Mouse (Mus musculus) kidney, embryonic 15.5 days (tissue): ENCODE measurements at regions not wholly inside any gene's neighbourhood (a gene's known extent, or its start where the extent isn't known, plus 50 kb on each side); places are given as distances from the start of the nearest gene placed in this dataset.

ENCODE experiments used
- ATAC-seq: fragments of 200-750 bp; cut with Nextera tagmentation; replicated peaks from 2 replicates; pipeline ENCODE4 v1.8.0; 2017; ENCODE audit warnings: moderate TSS enrichment; ENCODE audit not compliant: low FRiP score
- H3K27ac ChIP-seq: fragments of 300-500 bp; sonication (generic); 2 replicates; pipeline ENCODE4 v1.5.1; 2015; ENCODE audit warnings: mild to moderate bottlenecking, inconsistent platforms
- H3K27me3 ChIP-seq: fragments of 300-500 bp; sonication (generic); 2 replicates; pipeline ENCODE4 v1.6.1; 2015; ENCODE audit warnings: inconsistent platforms
- H3K36me3 ChIP-seq: fragments of 300-500 bp; sonication (generic); 2 replicates; pipeline ENCODE4 v1.6.1; 2015; ENCODE audit warnings: inconsistent platforms
- H3K4me1 ChIP-seq: fragments of 300-500 bp; sonication (generic); 2 replicates; pipeline ENCODE4 v1.6.1; 2015; ENCODE audit warnings: inconsistent platforms
- H3K4me2 ChIP-seq: fragments of 300-500 bp; sonication (generic); 2 replicates; pipeline ENCODE4 v1.6.1; 2015; ENCODE audit warnings: moderate library complexity, mild to moderate bottlenecking, inconsistent platforms
- H3K4me3 ChIP-seq: fragments of 300-500 bp; sonication (generic); replicated peaks from 2 replicates; pipeline ENCODE4 v1.5.1; 2015; ENCODE audit warnings: mild to moderate bottlenecking, inconsistent platforms
- H3K9ac ChIP-seq: fragments of 300-500 bp; sonication (generic); 2 replicates; pipeline ENCODE4 v1.6.1; 2015; ENCODE audit warnings: mild to moderate bottlenecking, inconsistent platforms
- H3K9me3 ChIP-seq: fragments of 300-500 bp; sonication (generic); replicated peaks from 2 replicates; pipeline ENCODE4 v1.6.1; 2016; ENCODE audit warnings: inconsistent platforms
- WGBS: fragments of 180-500 bp; shearing (Covaris S2); methylation state at CpG from one replicate; pipeline ENCODE4 v1.1.7; 2015; ENCODE audit warnings: mixed read lengths; 5-methylcytosine and 5-hydroxymethylcytosine counted together

GRCm38 (mm10) chr4:89082838-89083237, 54.1 kb upstream of the Mtap start:
- WGBS: 61% methylated on average over 3 of the region's 3 CpGs
- Histone ChIP-seq H3K27ac (no peak overlapping the region), H3K4me2 (no peak overlapping the region), H3K36me3 (no peaks in the 10 kb centered on the region), H3K4me1 (no peaks in the 10 kb centered on the region), H3K27me3 (no peaks in the 10 kb centered on the region), H3K9ac (no peak overlapping the region), H3K9me3 (no peaks in the 10 kb centered on the region), H3K4me3 (no peak overlapping the region)
- no peak for ATAC-seq

- Histone ChIP-seq H3K9ac (no peak overlapping the region), H3K27me3 (no peaks in the 10 kb centered on the region), H3K27ac (no peak overlapping the region), H3K4me1 (no peaks in the 10 kb centered on the region), H3K9me3 (no peaks in the 10 kb centered on the region), H3K4me3 (no peak overlapping the region), H3K4me2 (no peak overlapping the region), H3K36me3 (no peaks in the 10 kb centered on the region)
- no peak for ATAC-seq
- WGBS: 87% methylated on average over 9 of the region's 9 CpGs
Measured at GRCm38 (mm10) chr4:89078485-89078884, 58.4 kb upstream of the Mtap start.

- no peak overlapping the region for H3K9ac ChIP-seq
- no peaks in the 10 kb centered on the region for H3K4me1 ChIP-seq
- H3K4me2 ChIP-seq: no peak overlapping the region
- H3K36me3 ChIP-seq: no peaks in the 10 kb centered on the region
- ATAC-seq: no peak
- H3K4me3 ChIP-seq: no peak overlapping the region
- WGBS: 55% methylated on average over 4 of the region's 4 CpGs
- H3K27me3 ChIP-seq: no peaks in the 10 kb centered on the region
- no peaks in the 10 kb centered on the region for H3K9me3 ChIP-seq
- H3K27ac ChIP-seq: no peak overlapping the region
Measured at GRCm38 (mm10) chr4:89074705-89075104, 62.2 kb upstream of the Mtap start.

- Histone ChIP-seq H3K27ac (no peak overlapping the region), H3K4me2 (no peak overlapping the region), H3K4me1 (no peaks in the 10 kb centered on the region), H3K36me3 (no peaks in the 10 kb centered on the region), H3K9ac (no peak overlapping the region), H3K9me3 (no peaks in the 10 kb centered on the region), H3K4me3 (no peak overlapping the region), H3K27me3 (no peaks in the 10 kb centered on the region)
- WGBS: 78% methylated on average over 2 of the region's 2 CpGs
- ATAC-seq: no peak
Measured at GRCm38 (mm10) chr4:89070430-89070829, 66.5 kb upstream of the Mtap start.

- H3K9ac ChIP-seq: no peak overlapping the region
- no peak for ATAC-seq
- no peaks in the 10 kb centered on the region for H3K27me3 ChIP-seq
- no peak overlapping the region for H3K27ac ChIP-seq
- H3K4me2 ChIP-seq: no peak overlapping the region
- no peak overlapping the region for H3K4me3 ChIP-seq
- H3K4me1 ChIP-seq: no peaks in the 10 kb centered on the region
- 85% methylated on average over 7 of the region's 7 CpGs for WGBS
- no peaks in the 10 kb centered on the region for H3K9me3 ChIP-seq
- no peaks in the 10 kb centered on the region for H3K36me3 ChIP-seq
Measured at GRCm38 (mm10) chr4:89064401-89064800, 72.5 kb upstream of the Mtap start.

GRCm38 (mm10) chr4:89062384-89062783, 74.5 kb upstream of the Mtap start:
- Histone ChIP-seq H3K4me2 (no peak overlapping the region), H3K36me3 (no peaks in the 10 kb centered on the region), H3K9me3 (no peaks in the 10 kb centered on the region), H3K27ac (no peak overlapping the region), H3K9ac (no peak overlapping the region), H3K4me1 (no peaks in the 10 kb centered on the region), H3K4me3 (no peak overlapping the region), H3K27me3 (no peaks in the 10 kb centered on the region)
- no peak for ATAC-seq
- 72% methylated on average over 1 of the region's 1 CpGs for WGBS

- H3K4me2 ChIP-seq: no peak overlapping the region
- no peaks in the 10 kb centered on the region for H3K36me3 ChIP-seq
- no peak overlapping the region for H3K9ac ChIP-seq
- H3K27me3 ChIP-seq: no peaks in the 10 kb centered on the region
- H3K27ac ChIP-seq: no peak overlapping the region
- no peaks in the 10 kb centered on the region for H3K4me1 ChIP-seq
- ATAC-seq: no peak
- no peak overlapping the region for H3K4me3 ChIP-seq
- no peaks in the 10 kb centered on the region for H3K9me3 ChIP-seq
- 83% methylated on average over 4 of the region's 4 CpGs for WGBS
Measured at GRCm38 (mm10) chr4:89061619-89062018, 75.3 kb upstream of the Mtap start.

GRCm38 (mm10) chr4:89057573-89057972, 79.3 kb upstream of the Mtap start:
- ATAC-seq: no peak
- no peak overlapping the region for H3K4me2 ChIP-seq

GRCm38 (mm10) chr4:89057135-89057534, 79.8 kb upstream of the Mtap start:
- H3K9me3 ChIP-seq: no peaks in the 10 kb centered on the region
- H3K27me3 ChIP-seq: no peaks in the 10 kb centered on the region
- H3K4me2 ChIP-seq: no peak overlapping the region
- no peaks in the 10 kb centered on the region for H3K4me1 ChIP-seq
- H3K36me3 ChIP-seq: no peaks in the 10 kb centered on the region
- no peak overlapping the region for H3K9ac ChIP-seq
- WGBS: 89% methylated on average over 1 of the region's 1 CpGs
- H3K27ac ChIP-seq: no peak overlapping the region
- H3K4me3 ChIP-seq: no peak overlapping the region
- ATAC-seq: no peak

More at GRCm38 (mm10) chr4:89057573-89057972, 79.3 kb upstream of the Mtap start:
- Histone ChIP-seq H3K36me3 (no peaks in the 10 kb centered on the region), H3K9me3 (no peaks in the 10 kb centered on the region), H3K9ac (no peak overlapping the region), H3K27ac (no peak overlapping the region), H3K27me3 (no peaks in the 10 kb centered on the region), H3K4me3 (no peak overlapping the region), H3K4me1 (no peaks in the 10 kb centered on the region)

GRCm38 (mm10) chr4:89055969-89056368, 81.0 kb upstream of the Mtap start:
- Histone ChIP-seq H3K9me3 (no peaks in the 10 kb centered on the region), H3K36me3 (no peaks in the 10 kb centered on the region), H3K27ac (no peak overlapping the region), H3K4me3 (no peak overlapping the region), H3K27me3 (no peaks in the 10 kb centered on the region), H3K4me2 (no peak overlapping the region), H3K9ac (no peak overlapping the region), H3K4me1 (no peaks in the 10 kb centered on the region)
- WGBS: 79% methylated on average over 3 of the region's 3 CpGs
- ATAC-seq: no peak

- H3K27ac ChIP-seq: no peak overlapping the region
- WGBS: 33% methylated on average over 6 of the region's 6 CpGs
Measured at GRCm38 (mm10) chr4:89053606-89054005, 83.3 kb upstream of the Mtap start.

GRCm38 (mm10) chr4:89051897-89052296, 85.0 kb upstream of the Mtap start:
- no peaks in the 10 kb centered on the region for H3K4me1 ChIP-seq
- no peak overlapping the region for H3K9ac ChIP-seq
- H3K27ac ChIP-seq: no peak overlapping the region
- no peak overlapping the region for H3K4me2 ChIP-seq
- no peaks in the 10 kb centered on the region for H3K27me3 ChIP-seq
- no peak overlapping the region for H3K4me3 ChIP-seq
- ATAC-seq: no peak
- WGBS: 73% methylated on average over 5 of the region's 5 CpGs
- no peaks in the 10 kb centered on the region for H3K9me3 ChIP-seq
- H3K36me3 ChIP-seq: no peaks in the 10 kb centered on the region

More at GRCm38 (mm10) chr4:89053606-89054005, 83.3 kb upstream of the Mtap start:
- Histone ChIP-seq H3K4me3 (no peak overlapping the region), H3K9ac (no peak overlapping the region), H3K9me3 (no peaks in the 10 kb centered on the region), H3K36me3 (no peaks in the 10 kb centered on the region), H3K27me3 (no peaks in the 10 kb centered on the region), H3K4me2 (no peak overlapping the region), H3K4me1 (no peaks in the 10 kb centered on the region)
- peak; percentile 60; the same call in 1 of the 2 replicates for ATAC-seq

- WGBS: 76% methylated on average over 4 of the region's 4 CpGs
- Histone ChIP-seq H3K4me1 (no peaks in the 10 kb centered on the region), H3K27me3 (no peaks in the 10 kb centered on the region), H3K4me2 (no peak overlapping the region), H3K4me3 (no peak overlapping the region), H3K9me3 (no peaks in the 10 kb centered on the region), H3K9ac (no peak overlapping the region), H3K36me3 (no peaks in the 10 kb centered on the region), H3K27ac (no peak overlapping the region)
- no peak for ATAC-seq
Measured at GRCm38 (mm10) chr4:89050551-89051199, 86.2 kb upstream of the Mtap start.
